Mouse (Mus musculus): ENCODE data around the gene Hdac5. TPM values are rescaled to one million over a fixed set of nuclear protein-coding genes. Genes with fewer than 3 reads are reported as not detected.
"Not testable (repeated sequence)": the region's sequence is repeated elsewhere in the genome, so short reads cannot be mapped to it uniquely, and the experiment has no call there.

Gene Hdac5
- total and polyA plus RNA-seq, 3 experiments: 67.8 to 127 (median 99.3) TPM

DNA sequence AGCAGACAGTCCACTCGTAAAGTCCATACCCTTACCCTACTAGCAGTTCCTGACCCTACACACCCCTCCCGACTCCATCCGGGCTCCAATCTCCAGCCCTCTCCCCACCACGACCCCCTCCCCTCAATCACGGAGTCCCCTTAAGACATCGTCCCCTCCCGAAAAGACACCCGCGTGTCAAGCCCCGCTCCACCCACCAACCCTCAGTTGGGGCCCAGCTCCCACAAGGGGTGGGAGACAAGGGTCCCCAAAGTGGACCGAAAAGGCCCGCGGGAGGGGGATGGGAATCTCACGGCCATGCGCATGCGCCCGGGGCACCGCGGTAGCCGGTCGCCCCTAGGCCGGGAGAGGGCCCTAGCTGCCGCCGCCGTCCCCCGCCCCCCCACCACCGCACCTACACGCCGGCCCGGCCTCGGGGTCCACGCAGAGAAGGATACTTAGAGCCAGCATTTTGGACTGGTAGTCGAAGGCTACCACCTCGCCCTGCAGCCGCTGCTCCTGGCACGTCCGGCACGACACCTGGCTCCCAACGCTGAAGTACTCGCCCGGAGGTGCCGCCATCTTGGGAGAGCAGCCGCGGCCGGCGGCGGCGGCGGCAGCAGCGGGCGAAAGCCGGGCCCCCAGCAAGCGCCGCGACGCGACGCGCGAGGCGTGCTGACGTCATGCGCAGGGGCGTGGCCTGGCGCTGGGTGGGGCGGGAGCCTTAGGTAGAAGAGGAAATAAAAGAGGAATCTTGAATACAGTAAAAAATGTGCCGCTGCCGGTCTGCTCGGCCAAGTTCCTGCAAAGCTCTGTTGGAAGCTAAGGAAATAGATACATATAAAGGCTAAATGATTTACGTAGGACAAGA lies 45.1 kb downstream of the Hdac5 start, which contains the start of gene Lsm12:
TSS of gene Lsm12 (minus strand) at position 651 of the 850 bp plus-strand sequence.
- peak; percentile 98 for DNase-seq

DNA sequence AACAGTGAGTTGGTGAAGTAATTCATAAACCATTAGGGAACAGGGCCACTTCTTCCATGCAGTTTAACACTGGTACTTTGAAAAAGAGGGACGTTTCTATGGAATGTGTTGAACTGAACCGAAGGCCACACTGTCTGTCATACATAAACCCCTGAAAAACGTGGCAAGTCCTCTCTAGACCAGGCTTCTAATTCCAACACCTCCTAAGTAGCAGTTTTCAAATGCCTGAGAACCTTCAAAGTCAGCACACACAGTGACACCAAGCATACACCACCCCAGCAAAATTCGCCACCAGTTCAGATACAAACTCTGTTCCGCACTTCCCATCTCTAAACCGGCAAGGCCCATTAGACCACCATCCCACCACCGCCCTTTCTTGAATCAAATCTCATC lies 45.7 kb downstream of the Hdac5 start:
- DNase-seq: no peak

DNA sequence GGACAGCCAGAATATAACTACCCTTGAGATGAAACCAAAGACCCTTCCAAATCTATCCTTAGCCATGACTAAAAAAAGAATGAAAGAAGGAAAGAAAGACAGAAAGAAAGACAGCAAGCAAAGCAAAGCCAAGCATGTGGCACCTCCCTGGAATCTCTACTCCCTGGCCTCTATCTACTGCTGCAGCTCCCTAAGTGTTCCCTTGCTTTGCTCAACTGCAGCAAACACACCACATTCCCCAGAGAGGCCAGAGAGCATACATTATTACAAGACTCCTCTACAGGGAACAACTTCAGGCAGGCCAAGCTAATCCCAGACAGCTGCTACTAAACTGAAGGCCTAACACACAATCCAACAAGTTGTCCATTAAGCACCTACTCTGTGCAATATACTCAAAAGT lies 50.1 kb downstream of the Hdac5 start:
- no peak for DNase-seq

DNA sequence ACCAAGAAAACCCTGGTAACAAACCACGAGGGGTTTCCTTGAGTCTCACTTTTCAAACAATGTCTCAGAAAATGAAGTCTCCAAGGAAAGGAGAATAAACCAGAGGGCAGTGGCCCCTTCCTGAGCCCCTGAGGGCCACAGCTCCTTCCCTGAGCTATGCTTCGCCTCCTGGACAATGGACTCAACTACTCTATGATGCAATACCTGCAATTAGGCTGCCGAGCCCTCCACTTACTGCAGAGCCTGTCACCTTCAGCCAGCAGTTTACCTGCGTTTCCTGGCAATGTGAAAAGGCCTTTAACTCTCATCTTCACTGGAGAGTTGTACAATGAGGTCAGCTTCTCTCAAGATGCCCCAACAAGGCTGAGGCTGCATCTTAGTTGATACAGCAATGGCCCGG lies 61.3 kb downstream of the Hdac5 start:
- no peak for DNase-seq

DNA sequence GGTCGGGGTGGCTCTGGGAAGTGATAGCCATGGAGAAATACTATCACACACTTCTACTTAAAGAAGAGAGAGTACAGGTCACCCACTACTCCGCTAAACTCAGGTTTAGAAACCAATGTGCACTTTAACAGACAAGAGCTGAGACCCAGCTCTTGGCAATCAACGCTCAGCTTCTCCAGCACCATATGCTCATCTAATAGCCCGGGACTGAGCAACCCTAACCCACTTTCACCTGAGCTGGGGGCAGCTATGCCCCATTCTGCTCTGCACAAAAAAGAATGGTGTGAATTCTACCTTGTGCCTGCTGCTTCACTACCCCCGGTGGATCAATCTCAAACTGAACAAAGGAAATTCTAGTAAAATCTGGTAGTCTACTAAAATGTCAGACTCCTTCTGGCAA lies 62.4 kb downstream of the Hdac5 start:
- no peak for DNase-seq

DNA sequence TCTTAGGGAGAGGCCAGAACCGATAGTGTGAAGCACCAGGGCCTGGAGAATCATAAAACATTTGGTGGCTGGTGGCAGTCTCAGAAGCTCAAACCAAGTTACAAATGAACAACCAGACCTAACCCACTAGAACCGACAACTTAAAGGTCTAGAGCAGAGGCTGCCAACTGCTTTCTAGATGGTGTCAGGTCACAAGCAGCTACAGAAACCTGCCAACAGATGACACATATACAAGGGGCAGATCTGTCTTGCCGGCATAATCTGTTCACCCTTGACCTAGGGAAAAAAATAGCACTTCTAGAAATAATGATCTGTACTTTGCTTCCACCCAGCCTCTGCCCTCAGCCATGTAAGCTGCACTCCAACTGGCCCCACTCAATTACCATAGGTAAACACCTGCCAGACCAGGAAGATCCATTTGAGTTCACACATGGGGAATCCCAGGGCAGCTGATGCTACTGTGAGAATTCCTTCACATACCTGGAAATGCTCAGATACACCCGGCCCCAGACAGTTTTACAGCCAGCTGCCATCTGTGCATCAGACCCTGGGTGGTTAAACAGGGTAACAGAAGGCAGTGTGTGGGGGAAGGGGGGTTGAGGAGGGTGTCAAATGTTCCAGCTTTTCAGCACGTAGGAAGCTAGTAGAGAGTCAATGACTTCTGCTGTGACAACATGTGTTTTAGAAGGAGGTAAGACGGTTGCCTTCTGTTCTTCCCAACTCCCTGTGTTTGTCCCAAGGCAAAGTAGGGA lies 63.8 kb downstream of the Hdac5 start:
- DNase-seq: no peak

DNA sequence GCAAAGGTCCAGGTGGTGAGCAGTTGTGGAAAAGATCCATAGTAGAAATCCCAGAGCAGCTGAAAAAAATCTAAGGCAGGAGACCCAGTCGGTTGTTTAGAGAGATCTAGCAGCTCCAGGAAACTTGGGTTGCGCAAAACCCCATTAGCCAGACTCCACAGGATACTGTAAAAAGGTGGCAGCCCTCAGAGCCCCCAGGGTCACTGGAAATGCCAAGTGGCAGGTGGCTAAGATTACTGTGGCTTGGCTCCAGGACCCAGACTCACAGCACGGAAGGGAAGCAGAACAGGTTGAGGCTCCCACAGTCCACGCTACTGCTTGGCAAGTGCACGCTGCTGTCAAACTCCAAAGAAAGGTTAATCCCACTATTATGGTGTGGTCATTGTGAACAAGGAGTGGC lies 70.2 kb downstream of the Hdac5 start:
- DNase-seq: no peak

DNA sequence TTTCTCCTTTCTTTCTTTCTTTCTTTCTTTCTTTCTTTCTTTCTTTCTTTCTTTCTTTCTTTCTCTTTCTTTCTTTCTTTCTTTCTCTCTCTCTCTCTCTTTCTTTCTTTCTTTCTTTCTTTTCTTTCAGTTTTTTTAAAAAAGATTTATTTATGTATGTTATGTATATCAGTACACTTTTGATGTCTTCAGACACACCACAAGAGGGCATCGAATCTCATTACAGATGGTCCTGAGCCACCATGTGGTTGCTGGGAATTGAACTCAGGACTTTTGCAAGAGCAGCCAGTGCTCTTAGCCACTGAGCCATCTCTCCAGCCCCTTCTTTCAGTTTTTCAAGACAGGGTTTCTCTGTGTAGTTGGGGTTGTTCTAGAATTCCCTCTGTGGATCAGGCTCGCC lies 71.9 kb downstream of the Hdac5 start:
- not testable (repeated sequence) for DNase-seq

DNA sequence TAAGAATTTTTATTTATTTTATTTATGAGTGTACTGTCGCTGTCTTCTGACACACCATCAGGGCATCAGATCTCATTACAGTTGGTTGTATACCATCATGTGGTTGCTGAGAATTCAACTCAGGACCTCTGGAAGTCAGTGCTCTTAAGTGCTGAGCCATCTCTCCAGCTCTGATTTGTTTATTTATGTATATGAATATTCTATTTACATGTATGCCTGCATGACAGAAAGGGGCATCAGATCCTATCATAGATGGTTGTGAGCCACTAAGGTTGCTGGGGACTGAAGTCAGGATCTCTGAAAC lies 73.2 kb downstream of the Hdac5 start:
- no peak for DNase-seq

DNA sequence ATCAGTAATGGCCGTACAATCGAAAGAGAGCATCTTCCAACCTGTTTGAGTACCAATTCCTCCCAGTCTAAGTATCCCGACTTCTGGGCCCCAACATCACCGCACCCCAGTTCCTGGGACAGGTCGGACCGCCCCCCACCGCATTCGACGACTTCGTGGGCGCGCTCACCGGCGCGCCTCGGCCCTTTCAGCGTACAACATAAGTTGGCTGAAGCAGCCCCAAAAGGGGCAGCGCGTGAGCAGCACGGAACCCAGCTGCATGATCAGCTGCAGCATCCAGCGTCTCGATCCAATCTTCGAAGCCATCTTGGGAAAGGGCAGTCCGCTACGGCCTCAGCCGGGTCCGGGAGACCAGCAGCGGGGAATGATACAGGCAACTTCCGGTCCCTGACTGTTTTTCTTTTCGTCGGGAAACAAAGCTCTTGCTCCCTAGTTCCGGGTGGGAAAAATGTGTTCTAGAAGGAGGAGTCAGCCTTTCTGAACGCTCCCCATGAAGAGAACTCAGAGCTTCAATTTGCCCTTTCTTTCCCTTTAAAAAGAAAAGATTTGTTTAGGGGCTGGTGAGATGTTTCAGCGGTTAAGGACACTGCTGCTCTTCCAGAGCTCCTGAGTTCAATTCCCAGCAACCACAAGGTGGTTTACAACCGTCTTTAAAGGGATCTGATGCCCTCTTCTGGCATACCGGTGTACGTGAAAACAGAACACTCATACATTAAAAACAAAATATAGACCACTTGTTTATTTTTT lies 73.8 kb downstream of the Hdac5 start, which contains the start of gene Tmem101:
TSS of gene Tmem101 (minus strand) at position 366 of the 747 bp plus-strand sequence.
- DNase-seq: peak; percentile 93

DNA sequence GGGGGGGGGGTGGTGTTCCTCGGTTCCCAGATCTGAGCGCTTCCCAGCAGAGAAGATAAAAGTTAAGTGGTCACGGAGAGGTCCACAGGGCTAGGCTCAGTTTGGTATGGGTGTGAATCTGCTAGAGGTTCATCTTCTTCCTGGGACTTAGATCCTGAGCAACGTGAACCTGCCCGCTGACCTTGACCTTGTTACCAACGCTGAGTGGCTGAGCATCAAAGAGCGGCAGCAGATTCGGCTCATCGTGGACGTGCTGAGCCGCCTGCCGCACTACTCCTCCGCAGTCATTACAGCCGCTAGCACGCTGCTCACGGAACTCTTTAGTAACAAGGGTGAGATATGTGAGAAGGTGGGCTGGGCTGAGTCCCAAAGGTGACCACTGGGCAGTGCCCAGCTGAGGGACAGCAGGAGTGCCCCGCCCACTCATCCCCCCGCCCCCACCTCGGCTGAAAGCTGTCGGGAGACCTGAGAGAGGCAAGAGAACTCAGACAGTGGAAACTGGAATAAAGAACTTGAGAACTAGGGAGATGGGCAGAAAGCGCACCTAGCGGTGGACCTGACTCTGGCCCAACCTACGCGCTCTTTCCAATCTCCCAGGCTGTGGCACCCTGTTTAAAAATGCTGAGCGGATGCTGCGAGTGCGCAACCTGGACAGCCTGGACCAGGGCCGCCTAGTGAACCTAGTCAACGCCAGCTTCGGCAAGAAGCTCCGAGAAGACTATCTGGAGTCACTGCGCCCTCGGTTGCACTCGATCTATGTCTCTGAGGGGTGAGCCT lies 82.6 kb downstream of the Hdac5 start:
- DNase-seq: no peak

DNA sequence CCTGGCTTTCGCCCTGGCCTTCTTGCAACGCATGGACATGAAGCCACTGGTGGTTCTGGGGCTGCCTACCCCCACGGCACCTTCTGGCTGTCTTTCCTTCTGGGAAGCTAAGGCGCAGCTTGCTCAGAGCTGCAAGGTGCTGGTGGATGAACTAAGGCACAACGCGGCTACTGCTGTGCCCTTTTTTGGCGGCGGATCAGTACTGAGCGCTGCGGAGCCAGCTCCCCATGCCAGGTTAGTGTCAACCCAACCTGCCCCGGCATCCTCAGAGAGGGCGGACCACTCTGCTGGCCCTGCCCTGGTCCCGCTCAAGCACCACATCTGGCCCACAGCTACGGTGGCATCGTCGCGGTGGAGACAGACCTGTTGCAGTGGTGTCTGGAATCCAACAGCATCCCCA lies 83.4 kb downstream of the Hdac5 start:
- DNase-seq: no peak

DNA sequence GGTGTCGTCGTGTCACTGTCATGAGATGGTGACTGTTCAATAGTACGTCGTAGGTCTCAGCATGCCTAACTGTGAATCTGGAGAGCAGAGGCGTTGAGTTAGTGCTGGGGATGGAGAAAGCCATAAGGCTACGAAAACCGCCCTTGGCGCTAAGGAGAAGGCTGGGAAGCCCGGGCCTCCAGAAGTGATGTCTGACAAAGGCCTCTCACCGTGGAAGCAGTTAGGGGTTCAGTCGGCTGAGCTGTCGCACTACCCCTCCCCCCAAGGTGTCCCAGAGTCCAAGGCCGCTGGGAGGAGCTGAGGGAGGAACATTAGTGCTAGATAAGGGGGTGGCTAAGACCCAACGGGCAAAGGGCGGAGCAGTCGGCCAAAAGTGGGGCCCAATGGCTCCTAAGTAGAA lies 84.0 kb downstream of the Hdac5 start:
- DNase-seq: peak; percentile 43

DNA sequence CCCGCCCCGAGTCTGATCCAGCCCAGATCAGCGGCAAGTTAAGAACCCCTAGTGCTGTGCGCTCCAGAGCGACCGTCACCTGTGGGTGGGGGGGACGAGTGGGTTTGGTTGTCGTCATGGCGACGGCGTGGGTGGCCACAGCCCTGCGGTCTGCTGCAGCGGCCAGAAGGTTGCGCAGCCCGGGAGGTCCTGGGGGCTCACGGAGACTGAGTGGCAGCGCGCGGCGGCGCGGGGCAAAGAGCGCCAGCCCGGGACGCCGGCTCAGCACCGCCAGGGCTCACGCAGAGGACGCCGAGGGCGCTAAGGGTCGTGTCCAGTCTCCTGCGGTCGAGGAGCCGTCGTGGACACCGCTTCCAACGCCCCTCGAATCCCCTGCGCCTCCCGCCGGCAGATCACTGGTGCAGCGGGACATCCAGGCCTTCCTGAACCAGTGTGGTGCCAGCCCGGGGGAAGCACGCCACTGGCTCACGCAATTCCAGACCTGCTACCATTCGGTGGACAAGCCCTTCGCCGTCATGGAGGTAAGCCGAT lies 84.4 kb downstream of the Hdac5 start, which contains the start of gene Nags:
TSS of gene Nags (plus strand) at position 43 of the 531 bp plus-strand sequence.
- peak; percentile 34 for DNase-seq

DNA sequence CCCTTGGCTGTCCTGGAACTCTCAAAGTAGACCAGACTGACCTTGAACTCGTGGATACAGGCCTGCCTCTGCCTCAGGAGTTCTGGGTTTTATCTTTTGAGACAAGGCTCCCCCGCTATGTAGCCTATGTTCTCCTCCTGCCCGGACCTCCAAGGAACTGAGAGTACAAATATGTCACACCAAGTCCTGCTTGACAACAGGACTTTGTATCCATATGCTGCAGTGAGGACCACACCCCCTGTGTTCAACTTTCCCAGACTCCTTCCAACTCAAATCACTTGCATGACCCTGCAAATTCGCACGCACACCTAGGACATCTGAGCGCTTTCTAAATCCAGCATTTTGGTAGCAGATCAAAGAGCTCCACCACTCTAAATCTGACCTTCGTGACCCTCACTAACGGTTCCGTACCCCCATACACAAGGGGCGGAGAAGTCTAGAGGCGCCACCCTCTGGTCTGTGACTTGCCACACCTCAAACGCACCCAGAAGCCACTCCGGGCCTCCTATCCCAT lies 85.0 kb downstream of the Hdac5 start:
- no peak for DNase-seq

Small RNAs within 50 kb of the gene (microRNA-seq; reads per million reads assigned to microRNA genes)
- gene Mir8101: 5.0 to 5.5 reads per million in 2 experiments

Other genes starting within 250 kb of the Hdac5 start
- not detected for gene Cfap97d1, start 245.9 kb downstream of the Hdac5 start, total RNA-seq (2021)
- not detected in 2 replicates for gene Cfap97d1, start 245.9 kb downstream of the Hdac5 start, polyA plus RNA-seq (2012; rRNA removed)
- gene Dusp3, start 243.2 kb downstream of the Hdac5 start, total RNA-seq (2021): 100 to 1,000 TPM in 1 of 2 experiments, 10 to 100 TPM in 1; 89.8 to 151 TPM
- gene Dusp3, start 243.2 kb downstream of the Hdac5 start, polyA plus RNA-seq (2012; rRNA removed): 189 and 210 TPM in 2 replicates
- gene Mpp3, start 201.7 kb downstream of the Hdac5 start, total RNA-seq (2021): 10 to 100 TPM in 1 of 2 experiments, 1 to 10 TPM in 1; 7.8 to 13.5 TPM
- gene Mpp3, start 201.7 kb downstream of the Hdac5 start, polyA plus RNA-seq (2012; rRNA removed): 12.1 and 16.9 TPM in 2 replicates
- 10 to 100 TPM; 28.1 to 58.7 TPM for gene Cd300lg, start 188.7 kb downstream of the Hdac5 start, total RNA-seq (2021)
- 44.3 and 60.6 TPM in 2 replicates for gene Cd300lg, start 188.7 kb downstream of the Hdac5 start, polyA plus RNA-seq (2012; rRNA removed)
- gene Mpp2, start 141.7 kb downstream of the Hdac5 start, total RNA-seq (2021): 10 to 100 TPM in 1 of 2 experiments, 1 to 10 TPM in 1; 9.8 to 12.3 TPM
- 14.4 and 17.5 TPM in 2 replicates for gene Mpp2, start 141.7 kb downstream of the Hdac5 start, polyA plus RNA-seq (2012; rRNA removed)
- not detected for gene Ppy, start 128.8 kb downstream of the Hdac5 start, total RNA-seq (2021)
- not detected in 2 replicates for gene Ppy, start 128.8 kb downstream of the Hdac5 start, polyA plus RNA-seq (2012; rRNA removed)
- not detected for gene Pyy, start 122.3 kb downstream of the Hdac5 start, total RNA-seq (2021)
- gene Pyy, start 122.3 kb downstream of the Hdac5 start, polyA plus RNA-seq (2012; rRNA removed): not detected in 2 replicates
- 1 to 10 TPM in 1 of 2 experiments, under 1 TPM in 1; 0.29 to 1.8 TPM for gene Nags, start 84.7 kb downstream of the Hdac5 start, total RNA-seq (2021)
- gene Nags, start 84.7 kb downstream of the Hdac5 start, polyA plus RNA-seq (2012; rRNA removed): 0.34 and 1.1 TPM in 2 replicates
- gene Tmem101, start 73.8 kb downstream of the Hdac5 start, total RNA-seq (2021): 10 to 100 TPM in 1 of 2 experiments, 1 to 10 TPM in 1; 7.9 to 16.5 TPM
- gene Tmem101, start 73.8 kb downstream of the Hdac5 start, polyA plus RNA-seq (2012; rRNA removed): 23.9 and 26.8 TPM in 2 replicates
- 100 to 1,000 TPM in 1 of 2 experiments, 10 to 100 TPM in 1; 82.6 to 108 TPM for gene Lsm12, start 44.9 kb downstream of the Hdac5 start, total RNA-seq (2021)
- gene Lsm12, start 44.9 kb downstream of the Hdac5 start, polyA plus RNA-seq (2012; rRNA removed): 35.8 and 40.1 TPM in 2 replicates
- gene G6pc3, start 40.5 kb downstream of the Hdac5 start, total RNA-seq (2021): 100 to 1,000 TPM; 140 to 149 TPM
- 254 and 297 TPM in 2 replicates for gene G6pc3, start 40.5 kb downstream of the Hdac5 start, polyA plus RNA-seq (2012; rRNA removed)
- under 1 TPM; 0.35 to 0.93 TPM for gene BC030867, start 18.7 kb upstream of the Hdac5 start, total RNA-seq (2021)
- 1.2 and 1.6 TPM in 2 replicates for gene BC030867, start 18.7 kb upstream of the Hdac5 start, polyA plus RNA-seq (2012; rRNA removed)
- under 1 TPM; 0.12 to 0.45 TPM for gene Asb16, start 38.6 kb upstream of the Hdac5 start, total RNA-seq (2021)
- gene Asb16, start 38.6 kb upstream of the Hdac5 start, polyA plus RNA-seq (2012; rRNA removed): 0.75 and 0.95 TPM in 2 replicates
- 10 to 100 TPM; 57.2 to 59.4 TPM for gene Tmub2, start 54.8 kb upstream of the Hdac5 start, total RNA-seq (2021)
- gene Tmub2, start 54.8 kb upstream of the Hdac5 start, polyA plus RNA-seq (2012; rRNA removed): 55.8 and 58.9 TPM in 2 replicates
- 10 to 100 TPM; 44.2 to 45.1 TPM for gene Atxn7l3, start 66.5 kb upstream of the Hdac5 start, total RNA-seq (2021)
- gene Atxn7l3, start 66.5 kb upstream of the Hdac5 start, polyA plus RNA-seq (2012; rRNA removed): 43.2 and 46.5 TPM in 2 replicates
- 100 to 1,000 TPM in 1 of 2 experiments, 10 to 100 TPM in 1; 95.9 to 110 TPM for gene Ubtf, start 89.6 kb upstream of the Hdac5 start, total RNA-seq (2021)
- gene Ubtf, start 89.6 kb upstream of the Hdac5 start, polyA plus RNA-seq (2012; rRNA removed): 24.2 and 25.4 TPM in 2 replicates
- gene Slc4a1, start 136.0 kb upstream of the Hdac5 start, total RNA-seq (2021): under 1 TPM; 0.35 to 0.49 TPM
- gene Slc4a1, start 136.0 kb upstream of the Hdac5 start, polyA plus RNA-seq (2012; rRNA removed): 0.02 TPM in 1 of 2 replicates, not detected in the other
- 10 to 100 TPM; 36.8 to 51.7 TPM for gene Rundc3a, start 163.2 kb upstream of the Hdac5 start, total RNA-seq (2021)
- gene Rundc3a, start 163.2 kb upstream of the Hdac5 start, polyA plus RNA-seq (2012; rRNA removed): 46.3 and 77.5 TPM in 2 replicates
- gene Slc25a39, start 177.8 kb upstream of the Hdac5 start, total RNA-seq (2021): 100 to 1,000 TPM; 504 to 683 TPM
- 1,025 and 1,107 TPM in 2 replicates for gene Slc25a39, start 177.8 kb upstream of the Hdac5 start, polyA plus RNA-seq (2012; rRNA removed)
- gene Grn, start 200.1 kb upstream of the Hdac5 start, total RNA-seq (2021): 100 to 1,000 TPM; 165 to 211 TPM
- gene Grn, start 200.1 kb upstream of the Hdac5 start, polyA plus RNA-seq (2012; rRNA removed): 251 and 310 TPM in 2 replicates
- 1 to 10 TPM; 2.8 to 8.3 TPM for gene Fam171a2, start 217.5 kb upstream of the Hdac5 start, total RNA-seq (2021)
- gene Fam171a2, start 217.5 kb upstream of the Hdac5 start, polyA plus RNA-seq (2012; rRNA removed): 18.1 and 22.9 TPM in 2 replicates
- 1 to 10 TPM; 2.5 to 4.1 TPM for gene Itga2b, start 240.0 kb upstream of the Hdac5 start, total RNA-seq (2021)
- gene Itga2b, start 240.0 kb upstream of the Hdac5 start, polyA plus RNA-seq (2012; rRNA removed): 6.6 TPM in 2 replicates